Mouse (Mus musculus): ENCODE measurements around the gene Jak2. TPM values are rescaled to one million over a fixed set of nuclear protein-coding genes. Genes with fewer than 3 reads are reported as not detected.

Gene Jak2
- polyA plus RNA-seq, 1 experiment from 2014 or later, result 12.8 TPM

- Histone ChIP-seq H3K27me3 (ENCODE audit: control insufficient read depth, insufficient read depth, low read length) (no peaks in the 10 kb centered on the region), H3K9ac (ENCODE audit: low read length) (peak within 1 kb of the TSS; percentile 72), H3K36me3 (ENCODE audit: control insufficient read depth, insufficient read depth, low read length) (no peaks in the 10 kb centered on the region), H3K27ac (ENCODE audit: low read depth, low read length) (no peak within 1 kb of the TSS), H3K4me2 (peak within 1 kb of the TSS; percentile 74), H3K9me3 (ENCODE audit: control insufficient read depth, low read length) (no peaks in the 10 kb centered on the region), H3K4me1 (ENCODE audit: control insufficient read depth, insufficient read depth, low read length) (peaks cover 3% of the 10 kb centered on the region), H3K4me3 (ENCODE audit: low read depth, low read length) (peak within 1 kb of the TSS; percentile 42)
- WGBS, result 3% methylated on average over 23 of the region's 23 CpGs
- peak; percentile 94 for DNase-seq (ENCODE audit: low spot score, missing footprints)
- peak; percentile 64; the same call in 1 of the 2 replicates for ATAC-seq (ENCODE audit: low FRiP score)
Observed at GRCm38 (mm10) chr19:29334068-29334745, 82.6 kb downstream of the Jak2 start, which contains the start of gene Rln1. Gene Rln1, minus strand, starts transcription at chr19:29334670.

DNA sequence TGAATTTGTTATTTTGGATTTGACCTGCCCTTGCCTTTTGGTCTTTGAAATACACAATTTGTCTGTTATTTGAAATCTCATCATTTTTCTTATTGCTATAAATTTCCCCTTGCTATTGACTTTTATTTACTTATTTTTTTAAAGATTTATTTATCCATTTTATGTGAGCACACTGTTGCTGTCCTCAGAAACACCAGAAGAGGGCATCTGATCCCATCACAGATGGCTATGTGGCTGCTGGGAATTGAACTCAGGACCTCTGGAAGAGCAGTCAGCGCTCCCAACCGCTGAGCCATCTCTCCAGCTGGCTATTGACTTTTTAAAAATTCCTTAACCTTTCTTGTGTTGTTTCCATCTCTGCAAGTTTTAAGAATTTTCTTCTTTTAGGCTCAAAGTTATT is 85.0 kb downstream of the Jak2 start:
- 77% methylated on average over 2 of the region's 2 CpGs for WGBS
- no peak overlapping the region for H3K9ac ChIP-seq (ENCODE audit: low read length)
- H3K27me3 ChIP-seq (ENCODE audit: control insufficient read depth, insufficient read depth, low read length), result no peaks in the 10 kb centered on the region
- no peak overlapping the region for H3K27ac ChIP-seq (ENCODE audit: low read depth, low read length)
- no peaks in the 10 kb centered on the region for H3K9me3 ChIP-seq (ENCODE audit: control insufficient read depth, low read length)
- H3K36me3 ChIP-seq (ENCODE audit: control insufficient read depth, insufficient read depth, low read length), result no peaks in the 10 kb centered on the region
- no peak overlapping the region for H3K4me2 ChIP-seq
- DNase-seq (ENCODE audit: low spot score, missing footprints) (no peak), ATAC-seq (ENCODE audit: low FRiP score) (no peak)
- H3K4me3 ChIP-seq (ENCODE audit: low read depth, low read length), result no peak overlapping the region
- peaks cover 3% of the 10 kb centered on the region for H3K4me1 ChIP-seq (ENCODE audit: control insufficient read depth, insufficient read depth, low read length)

GRCm38 (mm10) chr19:29341029-29341428 is 89.4 kb downstream of the Jak2 start:
- 86% methylated on average over 4 of the region's 4 CpGs for WGBS
- DNase-seq (ENCODE audit: low spot score, missing footprints), result no peak

GRCm38 (mm10) chr19:29342281-29342680 is 90.7 kb downstream of the Jak2 start:
- Histone ChIP-seq H3K27ac (ENCODE audit: low read depth, low read length) (no peak overlapping the region), H3K9me3 (ENCODE audit: control insufficient read depth, low read length) (no peaks in the 10 kb centered on the region), H3K4me3 (ENCODE audit: low read depth, low read length) (no peak overlapping the region), H3K27me3 (ENCODE audit: control insufficient read depth, insufficient read depth, low read length) (no peaks in the 10 kb centered on the region), H3K4me1 (ENCODE audit: control insufficient read depth, insufficient read depth, low read length) (no peaks in the 10 kb centered on the region), H3K36me3 (ENCODE audit: control insufficient read depth, insufficient read depth, low read length) (no peaks in the 10 kb centered on the region), H3K9ac (ENCODE audit: low read length) (no peak overlapping the region), H3K4me2 (no peak overlapping the region)
- 88% methylated on average over 6 of the region's 6 CpGs for WGBS
- no peak for ATAC-seq (ENCODE audit: low FRiP score)
- no peak for DNase-seq (ENCODE audit: low spot score, missing footprints)

More at GRCm38 (mm10) chr19:29341029-29341428, 89.4 kb downstream of the Jak2 start:
- Histone ChIP-seq H3K27me3 (ENCODE audit: control insufficient read depth, insufficient read depth, low read length) (no peaks in the 10 kb centered on the region), H3K9ac (ENCODE audit: low read length) (no peak overlapping the region), H3K27ac (ENCODE audit: low read depth, low read length) (no peak overlapping the region), H3K4me3 (ENCODE audit: low read depth, low read length) (no peak overlapping the region), H3K4me2 (no peak overlapping the region), H3K36me3 (ENCODE audit: control insufficient read depth, insufficient read depth, low read length) (no peaks in the 10 kb centered on the region), H3K4me1 (ENCODE audit: control insufficient read depth, insufficient read depth, low read length) (no peaks in the 10 kb centered on the region), H3K9me3 (ENCODE audit: control insufficient read depth, low read length) (no peaks in the 10 kb centered on the region)
- ATAC-seq (ENCODE audit: low FRiP score), result no peak

GRCm38 (mm10) chr19:29344868-29345267 is 93.2 kb downstream of the Jak2 start:
- ATAC-seq (ENCODE audit: low FRiP score) (no peak), DNase-seq (ENCODE audit: low spot score, missing footprints) (no peak)
- Histone ChIP-seq H3K4me1 (ENCODE audit: control insufficient read depth, insufficient read depth, low read length) (no peaks in the 10 kb centered on the region), H3K9ac (ENCODE audit: low read length) (no peak overlapping the region), H3K4me2 (no peak overlapping the region), H3K9me3 (ENCODE audit: control insufficient read depth, low read length) (no peaks in the 10 kb centered on the region), H3K27me3 (ENCODE audit: control insufficient read depth, insufficient read depth, low read length) (no peaks in the 10 kb centered on the region), H3K27ac (ENCODE audit: low read depth, low read length) (no peak overlapping the region), H3K36me3 (ENCODE audit: control insufficient read depth, insufficient read depth, low read length) (no peaks in the 10 kb centered on the region), H3K4me3 (ENCODE audit: low read depth, low read length) (no peak overlapping the region)

DNA sequence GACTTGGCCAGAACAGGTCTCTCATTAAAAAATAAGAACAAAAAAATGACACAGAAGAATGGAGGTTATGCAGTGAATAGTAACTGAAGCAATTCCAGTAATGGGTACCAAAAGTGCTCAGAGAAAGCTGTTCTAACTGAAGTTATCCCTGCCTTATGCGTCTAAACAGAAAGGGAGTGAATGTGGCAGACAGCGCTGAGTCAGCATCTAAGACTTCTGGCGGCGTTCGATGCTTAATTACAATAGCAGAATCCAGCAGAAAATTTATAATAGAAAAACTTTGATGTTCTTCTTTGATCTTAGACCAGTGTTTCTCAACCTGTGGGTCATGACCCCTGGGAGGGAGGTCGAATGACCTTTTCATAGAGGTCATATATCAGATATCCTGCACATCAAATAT is 94.0 kb downstream of the Jak2 start:
- WGBS, result 89% methylated on average over 6 of the region's 6 CpGs
- Histone ChIP-seq H3K4me1 (ENCODE audit: control insufficient read depth, insufficient read depth, low read length) (no peaks in the 10 kb centered on the region), H3K9me3 (ENCODE audit: control insufficient read depth, low read length) (no peaks in the 10 kb centered on the region), H3K36me3 (ENCODE audit: control insufficient read depth, insufficient read depth, low read length) (no peaks in the 10 kb centered on the region), H3K9ac (ENCODE audit: low read length) (no peak overlapping the region), H3K4me3 (ENCODE audit: low read depth, low read length) (no peak overlapping the region), H3K27ac (ENCODE audit: low read depth, low read length) (no peak overlapping the region), H3K4me2 (no peak overlapping the region), H3K27me3 (ENCODE audit: control insufficient read depth, insufficient read depth, low read length) (no peaks in the 10 kb centered on the region)
- DNase-seq (ENCODE audit: low spot score, missing footprints) (no peak), ATAC-seq (ENCODE audit: low FRiP score) (no peak)

GRCm38 (mm10) chr19:29350991-29351390 is 99.4 kb downstream of the Jak2 start:
- peak; percentile 72 for DNase-seq (ENCODE audit: low spot score, missing footprints)

DNA sequence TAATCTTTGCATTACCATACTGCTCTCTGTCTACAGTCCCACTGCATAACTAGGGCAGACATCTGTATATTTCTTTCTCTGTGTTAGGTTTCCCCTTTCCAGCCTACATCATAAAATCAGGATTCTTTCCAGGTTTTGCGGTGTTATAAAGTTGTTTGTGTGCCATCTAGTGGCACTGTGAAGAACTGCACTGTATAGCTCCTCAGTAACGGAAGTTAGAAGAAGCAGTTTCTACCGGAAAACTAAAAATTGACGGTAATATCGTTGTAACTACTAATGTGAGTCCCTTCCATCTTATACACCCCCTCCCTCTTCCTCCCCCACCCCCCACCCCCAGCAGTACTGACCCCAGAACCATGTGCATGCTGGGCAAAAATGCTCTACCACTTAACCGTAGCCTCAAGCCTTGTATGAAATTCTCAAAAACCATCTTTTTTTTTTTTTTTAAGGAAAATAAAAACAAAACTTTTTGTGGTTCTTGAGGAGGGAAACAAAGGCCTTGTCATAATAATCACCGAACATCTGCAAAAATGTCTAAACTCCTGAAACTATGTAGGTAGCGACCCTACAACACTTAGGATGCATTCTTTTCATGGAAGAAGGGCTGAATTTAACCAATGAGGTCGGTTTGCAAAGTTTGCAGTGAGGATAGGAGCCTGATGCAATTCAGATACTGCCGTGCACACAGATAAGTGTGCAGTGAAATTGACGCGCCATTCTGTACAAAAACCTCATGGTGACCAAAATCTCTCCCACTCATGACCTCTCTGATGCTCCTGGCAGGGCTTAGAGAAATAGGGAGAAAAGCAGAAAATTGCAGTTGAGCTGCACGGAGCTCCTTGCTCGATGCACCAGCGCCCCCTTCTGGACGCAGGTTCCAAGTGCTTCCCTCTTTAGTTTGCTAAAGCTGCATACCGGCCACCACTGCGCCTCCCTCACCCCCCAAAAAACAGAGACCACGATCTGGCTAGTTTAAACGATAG is 103.6 kb downstream of the Jak2 start:
- ATAC-seq (ENCODE audit: low FRiP score) (peak; percentile 62; the same call in 1 of the 2 replicates), DNase-seq (ENCODE audit: low spot score, missing footprints) (peak; percentile 98)
- Histone ChIP-seq H3K4me3 (ENCODE audit: low read depth, low read length) (peak overlapping the region; percentile 23; the same call in 1 of the 2 replicates), H3K9me3 (ENCODE audit: control insufficient read depth, low read length) (no peaks in the 10 kb centered on the region), H3K36me3 (ENCODE audit: control insufficient read depth, insufficient read depth, low read length) (no peaks in the 10 kb centered on the region), H3K9ac (ENCODE audit: low read length) (peak overlapping the region; percentile 32; the same call in 1 of the 2 replicates), H3K4me2 (peak overlapping the region; percentile 59), H3K4me1 (ENCODE audit: control insufficient read depth, insufficient read depth, low read length) (peaks cover 3% of the 10 kb centered on the region; the same call in 1 of the 2 replicates), H3K27me3 (ENCODE audit: control insufficient read depth, insufficient read depth, low read length) (no peaks in the 10 kb centered on the region), H3K27ac (ENCODE audit: low read depth, low read length) (no peak overlapping the region)
- WGBS, result 3% methylated on average over 20 of the region's 20 CpGs

More at GRCm38 (mm10) chr19:29350991-29351390, 99.4 kb downstream of the Jak2 start:
- Histone ChIP-seq H3K27ac (ENCODE audit: low read depth, low read length) (no peak overlapping the region), H3K9ac (ENCODE audit: low read length) (no peak overlapping the region), H3K36me3 (ENCODE audit: control insufficient read depth, insufficient read depth, low read length) (no peaks in the 10 kb centered on the region), H3K9me3 (ENCODE audit: control insufficient read depth, low read length) (no peaks in the 10 kb centered on the region), H3K4me3 (ENCODE audit: low read depth, low read length) (no peak overlapping the region), H3K4me2 (no peak overlapping the region), H3K27me3 (ENCODE audit: control insufficient read depth, insufficient read depth, low read length) (no peaks in the 10 kb centered on the region), H3K4me1 (ENCODE audit: control insufficient read depth, insufficient read depth, low read length) (peaks cover 3% of the 10 kb centered on the region; the same call in 1 of the 2 replicates)
- ATAC-seq (ENCODE audit: low FRiP score), result no peak
- WGBS, result 57% methylated on average over 5 of the region's 5 CpGs

- Histone ChIP-seq H3K4me2 (no peak overlapping the region), H3K4me3 (ENCODE audit: low read depth, low read length) (no peak overlapping the region), H3K27ac (ENCODE audit: low read depth, low read length) (no peak overlapping the region), H3K36me3 (ENCODE audit: control insufficient read depth, insufficient read depth, low read length) (no peaks in the 10 kb centered on the region), H3K9me3 (ENCODE audit: control insufficient read depth, low read length) (no peaks in the 10 kb centered on the region), H3K4me1 (ENCODE audit: control insufficient read depth, insufficient read depth, low read length) (peaks cover 3% of the 10 kb centered on the region; the same call in 1 of the 2 replicates), H3K27me3 (ENCODE audit: control insufficient read depth, insufficient read depth, low read length) (no peaks in the 10 kb centered on the region), H3K9ac (ENCODE audit: low read length) (no peak overlapping the region)
- ATAC-seq (ENCODE audit: low FRiP score) (no peak), DNase-seq (ENCODE audit: low spot score, missing footprints) (no peak)
- 88% methylated on average over 11 of the region's 11 CpGs for WGBS
Observed at GRCm38 (mm10) chr19:29356281-29356680, 104.7 kb downstream of the Jak2 start.

Measured in midbrain, embryonic 11.5 days (tissue).